In the genomic region with DNA sequence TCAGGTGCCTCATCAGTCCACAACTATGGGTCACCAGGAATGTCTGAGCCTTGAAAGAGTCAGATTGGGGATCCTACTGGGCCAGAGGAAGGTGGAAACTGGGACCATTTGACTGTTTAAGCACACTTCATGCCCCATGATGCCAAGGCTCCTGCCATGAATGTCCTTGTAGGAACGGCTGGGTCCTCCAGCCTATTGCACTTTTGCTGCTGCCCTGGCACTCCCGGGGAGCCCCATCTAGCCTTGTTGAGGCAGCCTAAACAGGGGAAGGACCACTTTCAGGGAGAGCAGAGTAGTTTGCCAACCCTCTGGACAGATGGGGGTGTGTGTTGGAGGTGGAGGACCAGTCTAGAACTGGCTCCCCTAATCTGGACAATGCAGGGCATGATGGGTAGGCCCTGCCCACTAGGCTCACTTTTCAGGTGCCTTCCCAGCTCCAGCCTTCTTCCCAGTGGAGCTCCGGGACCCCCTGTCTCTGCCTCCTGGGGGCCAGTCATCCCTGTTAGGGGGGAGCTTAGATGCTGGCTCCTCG, we compare ENCODE assay signal across 8 mouse cellular contexts. TPM values are rescaled to one million over a fixed set of nuclear protein-coding genes. Genes with fewer than 3 reads are reported as not detected.
DNase-seq lines count a peak whose midpoint lies in the region; ATAC-seq and TF ChIP-seq lines count a peak whose summit lies in the region.

A gene (minus strand): TSS at position 482 of the 532 bp plus-strand sequence.

- H3K9ac ChIP-seq in lung, embryonic 15.5 days, result no peak within 1 kb of the TSS
- H3K9ac ChIP-seq in intestine, embryonic 14.5 days (ENCODE audit: low read length), result no peak within 1 kb of the TSS

- peaks cover 63% of the 10 kb centered on the region for H3K36me3 ChIP-seq in lung, embryonic 15.5 days
- peaks cover 60% of the 10 kb centered on the region for H3K36me3 ChIP-seq in intestine, embryonic 14.5 days (ENCODE audit: control insufficient read depth, insufficient read depth, low read length)

- no peak for TF ChIP-seq POLR2A in brain, embryonic 14.5 days (IDR thresholded peaks at IDR 0.05; ENCODE audit: borderline replicate concordance, extremely low read depth, insufficient read depth, insufficient read length, poor library complexity, severe bottlenecking)

- DNase-seq in lung, postnatal 25 days (ENCODE audit: low spot score), result no peak
- DNase-seq in brain, embryonic 14.5 days (ENCODE audit: low read depth), result no peak
- peak in 1 of 2 experiments; percentile 6 for DNase-seq in gastrocnemius, postnatal 4 days (ENCODE audit: low spot score in 2 of 2)
- DNase-seq in intestine, embryonic 14.5 days (ENCODE audit: low spot score), result peak; percentile 41
- no peak for DNase-seq in right cerebral cortex, postnatal 10 days (ENCODE audit: low spot score in 2 of 2)
- no peak for DNase-seq in embryo, embryonic 10 days (ENCODE audit: low spot score)

- no peak within 1 kb of the TSS for H3K4me2 ChIP-seq in lung, embryonic 15.5 days
- no peak within 1 kb of the TSS for H3K4me2 ChIP-seq in intestine, embryonic 14.5 days (ENCODE audit: low read length)

- H3K4me1 ChIP-seq in lung, embryonic 15.5 days, result peaks cover 19% of the 10 kb centered on the region
- peaks cover 13% of the 10 kb centered on the region for H3K4me1 ChIP-seq in intestine, embryonic 14.5 days (replicated peaks; ENCODE audit: control insufficient read depth, insufficient read depth, low read length)

- ATAC-seq in lung, embryonic 15.5 days (ENCODE audit: borderline replicate concordance, extremely low read depth, low FRiP score, low TSS enrichment), result no peak
- ATAC-seq in intestine, embryonic 14.5 days (replicated peaks; ENCODE audit: low FRiP score, low TSS enrichment, low read depth), result no peak
- ATAC-seq in megakaryocyte, adult 5-6 weeks (ENCODE audit: poor library complexity, severe bottlenecking), result no peak

- TF ChIP-seq CTCF in brain, embryonic 14.5 days (IDR thresholded peaks at IDR 0.05; ENCODE audit: borderline replicate concordance, extremely low read depth, insufficient read depth, insufficient read length), result no peak

- H3K9me3 ChIP-seq in lung, embryonic 15.5 days, result no peaks in the 10 kb centered on the region
- H3K9me3 ChIP-seq in intestine, embryonic 14.5 days (ENCODE audit: control insufficient read depth, low read length), result no peaks in the 10 kb centered on the region

- H3K27me3 ChIP-seq in lung, embryonic 15.5 days, result no peaks in the 10 kb centered on the region
- no peaks in the 10 kb centered on the region for H3K27me3 ChIP-seq in intestine, embryonic 14.5 days (replicated peaks; ENCODE audit: control insufficient read depth, insufficient read depth, low read length)

- no peak within 1 kb of the TSS for H3K4me3 ChIP-seq in lung, embryonic 15.5 days
- H3K4me3 ChIP-seq in intestine, embryonic 14.5 days (ENCODE audit: low read depth, low read length), result no peak within 1 kb of the TSS

- no peak within 1 kb of the TSS for H3K27ac ChIP-seq in lung, embryonic 15.5 days
- H3K27ac ChIP-seq in intestine, embryonic 14.5 days (ENCODE audit: low read depth), result no peak within 1 kb of the TSS

- WGBS in lung, embryonic 15.5 days, result 83% methylated on average over 4 of the region's 4 CpGs
- WGBS in intestine, embryonic 14.5 days, result 89% methylated on average over 4 of the region's 4 CpGs

RNA-seq across cellular contexts. Expression of the gene that starts here (rescaled TPM):
- polyA plus RNA-seq in lung, embryonic 15.5 days (2015; fragmentation: Nextera tagmentation; extraction: Ambion mirVana), result 41.4 and 51.2 TPM in 2 replicates
- polyA plus RNA-seq in brain, embryonic 14.5 days (2012; rRNA removed), result 125 and 204 TPM in 2 replicates
- total RNA-seq in gastrocnemius, postnatal 4 days (2021), result 10 to 100 TPM; 40.2 to 49.9 TPM
- polyA plus RNA-seq in intestine, embryonic 14.5 days (2014; fragmentation: Nextera tagmentation; extraction: Ambion mirVana), result 62.8 and 65.1 TPM in 2 replicates
- total RNA-seq in megakaryocyte, adult 5-6 weeks (2015), result 86.0 and 103 TPM in 2 replicates
- 65.2 and 79.3 TPM in 2 replicates for total RNA-seq in megakaryocyte, adult 5-6 weeks (2017)
